Mouse (Mus musculus) cerebellum, adult 11-12 months (tissue): Measurements from ENCODE around the gene Adamtsl4.
"Not testable (repeated sequence)": the region's sequence is repeated elsewhere in the genome, so short reads cannot be mapped to it uniquely, and the experiment has no call there.

Experiments
- DNase-seq: peaks from one replicate; pipeline ENCODE4 v3.0.0; 2022

Gene Adamtsl4

DNA sequence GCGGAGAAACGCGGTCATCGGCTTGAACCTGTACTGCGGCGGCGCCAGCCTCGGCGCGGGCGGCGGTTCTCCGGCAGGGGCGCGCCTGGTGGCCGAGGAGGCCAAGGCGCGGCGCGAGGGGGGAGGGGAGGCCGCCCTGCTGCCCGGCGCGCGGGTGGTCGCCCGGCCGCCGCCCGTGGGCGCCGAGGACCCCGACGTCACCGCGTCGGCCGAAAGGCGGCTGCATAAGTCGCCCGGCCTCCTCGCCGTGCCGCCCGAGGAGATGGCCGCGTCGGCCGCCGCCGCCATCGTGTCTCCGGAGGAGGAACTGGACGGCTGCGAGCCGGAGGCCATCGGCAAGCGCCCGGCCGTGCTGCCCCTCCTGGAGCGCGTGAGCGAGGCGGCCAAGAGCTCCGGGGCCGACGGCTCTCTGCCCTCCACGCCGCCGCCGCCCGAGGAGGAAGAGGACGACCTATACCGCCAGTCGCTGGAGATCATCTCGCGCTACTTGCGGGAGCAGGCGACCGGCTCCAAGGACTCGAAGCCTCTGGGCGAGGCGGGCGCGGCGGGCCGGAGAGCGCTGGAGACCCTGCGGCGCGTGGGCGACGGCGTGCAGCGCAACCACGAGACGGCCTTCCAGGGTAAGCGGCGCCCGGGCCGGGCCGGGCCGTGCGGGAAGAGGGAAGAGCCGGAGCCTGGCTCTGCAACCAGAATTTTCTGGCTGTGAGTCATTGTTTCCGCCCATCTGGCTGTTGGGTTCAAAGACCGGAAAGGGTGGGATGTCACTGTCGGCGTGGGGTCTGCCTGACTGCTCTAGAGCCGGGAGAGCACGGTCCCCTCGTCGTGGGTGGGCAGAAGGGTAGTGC is 28.6 kb downstream of the Adamtsl4 start:
- no peak for DNase-seq

GRCm38 (mm10) chr3:95658236-95658867 is 29.4 kb downstream of the Adamtsl4 start, which contains the start of gene Mcl1:
TSS of gene Mcl1 (plus strand) at chr3:95658788.
- DNase-seq = peak; percentile 93

DNA sequence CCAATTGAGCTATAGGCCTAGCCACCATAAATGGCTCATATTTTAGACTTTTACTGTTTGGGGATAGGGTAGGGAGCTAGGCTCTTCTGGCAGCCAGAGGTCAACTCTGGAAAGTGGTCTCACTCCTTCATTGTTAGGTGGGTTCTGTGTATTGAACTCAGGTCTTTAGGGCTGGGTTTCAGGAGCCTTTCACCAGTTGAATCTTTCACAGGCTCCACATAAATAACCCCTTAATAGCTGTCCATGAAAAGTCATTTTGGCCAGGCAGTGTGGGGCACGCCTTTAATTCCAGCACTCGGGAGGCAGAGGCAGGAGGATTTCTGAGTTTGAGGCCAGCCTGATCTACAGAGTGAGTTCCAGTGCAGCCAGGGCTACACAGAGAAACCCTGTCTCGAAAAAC is 30.0 kb downstream of the Adamtsl4 start:
- no peak for DNase-seq

DNA sequence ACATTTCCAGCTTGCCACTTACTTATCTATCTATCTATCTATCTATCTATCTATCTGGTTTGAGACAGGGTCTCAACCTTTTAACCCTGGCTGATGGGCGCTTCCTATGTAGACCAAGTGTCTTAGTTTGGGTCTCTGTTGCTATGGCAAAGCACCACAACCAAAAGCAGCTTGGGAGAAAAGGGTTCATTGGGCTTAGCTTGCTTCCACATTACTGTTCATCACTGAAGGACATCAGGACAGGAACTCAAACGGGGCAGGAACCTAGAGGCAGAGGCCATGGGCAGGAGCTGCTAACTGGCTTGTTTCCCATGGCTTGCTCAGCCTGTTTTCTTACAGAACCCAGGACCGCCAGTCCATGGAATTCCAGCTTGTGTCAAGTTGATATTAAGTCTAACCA is 30.6 kb downstream of the Adamtsl4 start:
- no peak for DNase-seq

- DNase-seq = no peak
Observed at GRCm38 (mm10) chr3:95655437-95655836, 32.3 kb downstream of the Adamtsl4 start.

- DNase-seq = not testable (repeated sequence)
Observed at GRCm38 (mm10) chr3:95654371-95654770, 33.3 kb downstream of the Adamtsl4 start.

DNA sequence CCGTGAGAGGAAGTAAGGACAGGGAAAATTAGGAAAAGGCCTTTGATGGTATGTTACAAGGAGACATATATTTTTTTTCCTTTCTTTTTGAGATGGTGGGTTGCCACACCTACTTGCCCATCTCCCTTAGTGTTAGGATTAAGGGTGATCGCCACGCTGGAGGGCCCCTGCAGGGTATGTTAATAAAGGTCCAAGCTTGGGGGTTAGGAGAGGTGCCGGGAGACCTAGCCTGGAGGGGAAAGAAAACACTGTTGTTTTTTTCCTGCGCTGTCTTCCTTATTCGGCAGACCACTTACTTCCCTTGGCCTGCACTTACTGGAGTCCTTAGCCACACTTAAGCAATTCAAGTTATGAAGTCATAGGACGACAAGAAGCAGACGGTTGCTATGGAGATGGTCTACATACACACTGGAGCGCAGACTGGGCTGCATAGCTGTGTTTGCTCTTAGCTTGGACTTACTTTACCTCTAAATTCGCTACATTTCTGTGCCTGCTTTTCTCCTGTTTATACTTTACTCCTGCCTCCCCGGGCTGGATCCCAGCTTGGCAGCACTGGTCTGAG is 34.2 kb downstream of the Adamtsl4 start:
- no peak for DNase-seq

DNA sequence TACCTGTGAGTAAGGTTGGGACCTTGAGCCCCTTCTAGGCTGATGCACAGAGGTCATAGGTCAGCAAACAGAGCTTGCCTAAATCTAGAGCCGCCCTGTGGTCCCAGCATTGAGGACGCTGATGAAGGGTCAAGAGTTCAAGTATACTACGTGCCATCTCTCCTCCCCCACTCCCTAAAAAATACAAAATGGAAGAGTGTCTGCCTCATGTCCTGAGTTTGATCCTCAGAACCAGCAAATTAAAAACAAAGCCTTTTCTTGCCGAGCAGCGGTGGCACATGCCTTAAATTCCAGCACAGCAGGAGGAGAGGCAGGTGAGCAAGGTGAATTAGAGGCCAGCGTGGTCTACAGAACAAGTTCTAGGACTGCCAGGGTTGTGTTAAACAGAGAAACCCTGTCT is 34.8 kb downstream of the Adamtsl4 start:
- no peak for DNase-seq

- DNase-seq = no peak
Observed at GRCm38 (mm10) chr3:95652204-95652811, 35.4 kb downstream of the Adamtsl4 start.

DNA sequence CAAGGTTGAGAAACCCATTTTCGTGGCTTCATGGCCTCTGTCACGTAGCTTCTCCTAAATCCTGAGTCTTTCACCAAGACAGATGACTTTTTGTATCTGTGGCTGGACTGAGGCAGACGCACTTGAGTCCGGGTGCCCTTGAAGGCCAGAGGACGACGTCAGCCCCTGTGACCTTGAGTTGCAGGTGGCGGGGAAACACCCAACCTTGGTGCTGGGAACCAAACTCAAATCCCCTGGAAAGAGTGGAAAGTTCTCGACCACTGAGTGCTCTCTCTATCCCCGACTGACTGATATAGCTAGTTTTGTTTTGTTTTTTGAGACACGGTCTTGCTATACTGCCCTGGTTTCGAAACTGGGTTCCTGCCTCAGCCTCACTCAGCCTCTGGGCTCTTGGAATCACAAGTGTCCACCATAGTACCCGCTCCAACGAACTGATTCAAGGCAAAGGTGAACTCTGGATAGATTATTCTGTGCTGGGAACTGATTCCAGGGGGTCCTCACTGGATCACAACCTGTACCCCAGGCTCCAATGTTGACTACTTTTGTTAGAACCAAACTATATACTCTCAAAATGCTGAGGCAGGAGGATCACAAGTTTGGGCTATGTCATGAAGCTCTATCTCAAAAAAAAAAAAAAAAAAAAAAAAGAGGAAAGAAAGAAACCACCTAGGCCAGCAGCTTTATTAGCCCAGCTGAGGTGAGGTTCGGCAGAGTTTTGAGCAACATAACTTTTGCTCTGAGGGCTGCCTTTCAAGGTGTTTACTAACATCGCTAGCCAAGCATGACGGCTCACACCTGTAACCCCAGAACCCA is 36.1 kb downstream of the Adamtsl4 start:
- DNase-seq = no peak

GRCm38 (mm10) chr3:95651033-95651373 is 36.7 kb downstream of the Adamtsl4 start:
- no peak for DNase-seq

- no peak for DNase-seq
Observed at GRCm38 (mm10) chr3:95650276-95651032, 37.3 kb downstream of the Adamtsl4 start.

GRCm38 (mm10) chr3:95648016-95648415 is 39.7 kb downstream of the Adamtsl4 start:
- DNase-seq = no peak

DNA sequence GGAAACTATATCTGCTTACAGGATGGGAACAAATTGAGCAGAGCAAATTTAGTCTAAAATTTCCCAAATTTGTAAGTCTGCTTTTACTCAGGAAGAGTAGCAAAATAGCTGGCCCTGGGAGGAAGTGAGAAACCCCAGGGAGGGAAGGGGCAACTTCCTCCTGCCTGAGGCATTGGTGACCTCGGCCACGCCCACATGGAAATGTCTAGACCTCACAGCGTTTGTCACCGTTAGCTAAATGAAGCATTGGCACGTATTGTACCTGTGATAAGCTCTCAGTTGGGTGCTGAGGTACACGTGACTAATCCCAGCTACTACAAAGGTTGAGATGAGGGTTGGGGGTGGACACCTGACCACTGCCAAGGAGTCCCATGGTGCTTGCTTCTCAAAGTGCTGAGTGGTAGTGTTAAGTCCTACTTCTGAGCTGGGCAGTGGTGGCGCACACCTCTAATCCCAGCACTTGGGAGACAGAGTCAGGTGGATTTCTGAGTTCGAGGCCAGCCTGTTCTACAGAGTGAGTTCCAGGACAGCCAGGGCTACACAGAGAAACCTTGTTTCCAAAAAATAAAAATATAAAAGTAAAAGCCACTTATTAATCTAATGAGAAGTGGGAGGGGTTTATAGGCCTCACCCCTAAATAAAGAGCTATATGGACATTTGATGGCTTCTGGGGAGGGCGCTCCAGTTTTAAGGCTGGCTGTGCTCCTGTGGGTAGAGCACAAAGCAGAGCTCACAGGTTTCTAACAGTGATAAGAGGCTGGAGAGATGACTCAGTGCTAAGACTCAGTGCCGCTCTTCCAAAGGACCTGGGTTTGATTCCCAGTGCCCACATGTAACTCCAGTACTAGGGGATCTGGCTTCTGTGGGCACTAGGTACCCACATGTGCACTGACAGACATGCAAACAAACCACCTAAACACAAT is 42.1 kb downstream of the Adamtsl4 start:
- DNase-seq = no peak

DNA sequence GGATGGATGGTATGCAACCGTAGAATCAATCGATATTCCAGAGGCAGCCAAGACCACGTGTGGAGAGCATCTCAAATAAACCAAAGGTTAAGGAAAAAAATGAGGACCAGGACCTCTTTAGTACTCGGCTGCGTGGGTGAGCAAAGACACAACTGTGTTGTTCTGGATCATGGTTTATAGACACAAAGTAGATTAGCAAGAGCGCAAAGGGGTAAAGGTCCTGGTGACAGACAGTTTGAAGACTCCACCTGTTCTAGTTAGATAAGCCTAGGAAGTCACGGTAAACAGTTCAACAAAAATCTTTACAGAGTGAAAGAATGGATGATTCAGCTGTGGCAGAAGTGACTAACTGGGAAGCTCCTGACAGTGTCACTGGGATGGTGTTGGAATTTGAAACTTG is 44.6 kb downstream of the Adamtsl4 start:
- no peak for DNase-seq

- DNase-seq = no peak
Observed at GRCm38 (mm10) chr3:95639694-95640093, 48.0 kb downstream of the Adamtsl4 start.

GRCm38 (mm10) chr3:95636072-95636471 is 51.6 kb downstream of the Adamtsl4 start:
- DNase-seq = no peak

GRCm38 (mm10) chr3:95635636-95636035 is 52.1 kb downstream of the Adamtsl4 start:
- no peak for DNase-seq

DNA sequence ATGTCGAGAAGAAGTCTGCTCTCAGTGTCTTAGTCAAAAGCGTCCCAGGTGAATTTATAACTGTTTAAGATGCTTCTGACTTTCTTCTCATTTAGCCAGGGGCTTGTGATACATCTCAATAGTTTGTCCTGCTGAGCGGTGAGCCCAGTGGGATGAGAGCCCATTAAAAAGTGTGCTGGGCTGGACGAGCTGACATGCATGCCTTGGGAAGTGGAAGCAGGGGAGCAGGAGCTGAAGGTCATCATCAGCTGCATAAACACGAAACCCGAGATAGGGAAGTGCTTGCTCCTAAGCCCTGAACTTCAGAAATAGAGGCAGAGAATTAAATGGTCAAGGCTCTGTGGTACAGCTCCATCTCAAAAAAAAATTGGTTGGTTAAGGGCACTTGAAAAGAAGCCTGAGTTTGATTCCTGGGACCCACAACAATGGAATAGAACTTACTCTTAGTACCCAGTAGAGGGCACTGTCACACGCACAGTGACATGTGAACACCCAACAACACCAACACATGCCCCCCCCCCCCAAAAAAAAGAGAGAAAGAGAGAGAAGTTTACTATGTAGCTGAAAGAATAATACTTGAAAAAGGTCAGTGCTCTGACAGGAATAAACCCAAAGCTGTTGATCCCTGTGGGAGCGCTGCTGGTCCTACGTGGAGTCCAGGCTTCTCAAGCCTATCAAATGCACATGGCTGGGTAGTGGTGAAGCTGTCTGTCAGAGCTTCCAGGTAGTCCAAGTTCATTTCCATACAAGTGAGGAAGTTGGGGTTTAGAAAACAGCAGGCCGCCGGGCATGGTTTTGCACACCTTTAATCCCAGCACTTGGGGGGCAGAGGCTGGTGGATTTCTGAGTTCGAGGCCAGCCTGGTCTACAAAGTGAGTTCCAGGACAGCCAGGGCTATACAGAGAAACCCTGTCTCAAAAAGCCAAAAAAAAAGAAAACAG is 54.8 kb downstream of the Adamtsl4 start:
- DNase-seq = no peak

GRCm38 (mm10) chr3:95631304-95631703 is 56.4 kb downstream of the Adamtsl4 start:
- DNase-seq = no peak
